Mouse (Mus musculus) ES-E14 (cell line): ENCODE results near the gene Swap70.

Source experiments
- HCFC1 ChIP-seq: IDR thresholded peaks from 2 replicates; pipeline ENCODE4 v1.6.1; 2012; ENCODE audit warnings: low read length, inconsistent platforms, borderline replicate concordance; ENCODE audit not compliant: insufficient read depth
- ZC3H11A ChIP-seq: IDR thresholded peaks from 2 replicates; pipeline ENCODE4 v1.6.1; 2012; ENCODE audit warnings: low read depth, mild to moderate bottlenecking, inconsistent platforms, low read length, borderline replicate concordance

DNA sequence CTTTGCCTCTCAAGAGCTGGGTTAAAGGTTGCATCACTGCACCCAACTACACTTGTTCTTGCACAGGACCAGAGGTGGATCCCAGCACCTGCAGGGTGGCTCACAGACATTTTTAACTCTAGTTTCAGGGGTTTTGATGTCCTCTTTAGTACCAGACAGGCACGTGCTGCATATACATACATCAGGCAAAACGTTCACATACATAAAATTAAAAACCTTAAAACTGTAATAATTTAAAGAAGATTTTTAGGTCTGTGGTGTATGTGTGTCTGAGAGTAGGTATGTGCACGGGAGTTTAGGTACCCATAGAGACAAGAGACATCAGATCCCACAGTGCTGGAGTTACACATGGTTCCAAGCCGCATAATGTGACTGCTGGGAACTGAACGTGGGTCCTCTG, 5.0 kb downstream of the Swap70 start:
- TF ChIP-seq HCFC1 (no peak), ZC3H11A (no peak)
